Mouse (Mus musculus): ENCODE measurements around the gene Them5. TPM values are rescaled to one million over a fixed set of nuclear protein-coding genes. Genes with fewer than 3 reads are reported as not detected.
A peak's percentile ranks its signal among the peaks of the same experiment; 100 is the strongest.

The Them5 gene
- polyA plus RNA-seq (2015; fragmentation: Nextera tagmentation; extraction: Ambion mirVana) = not detected in 2 replicates

DNA sequence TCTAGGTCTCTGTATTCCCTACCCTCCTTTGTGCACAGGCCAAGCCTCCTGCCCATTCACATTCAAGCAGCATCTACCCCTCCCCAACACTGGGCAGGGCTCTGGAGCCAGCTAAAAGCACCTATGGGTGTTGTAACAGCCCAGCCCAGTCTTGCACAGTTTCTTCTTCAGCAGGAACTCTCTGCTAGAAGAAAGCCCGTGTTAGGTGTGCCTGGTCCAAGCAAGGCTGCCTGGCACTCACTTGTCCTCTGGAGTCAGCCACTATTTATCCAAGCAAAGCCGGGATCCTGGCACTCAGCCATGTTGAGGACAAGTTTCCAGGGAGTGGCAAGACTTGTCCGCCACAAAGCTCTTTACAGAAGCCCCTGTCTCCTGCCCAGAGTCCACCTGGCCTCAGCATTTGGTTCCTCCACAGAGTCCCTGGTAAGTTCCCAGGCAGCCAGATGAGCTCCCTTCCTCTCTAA is at the start of gene Them5:
Them5 (plus strand) TSS at position 141 of the 464 bp plus-strand sequence.
- Histone ChIP-seq H3K4me1 (replicated peaks) (no peaks in the 10 kb centered on the region), H3K27me3 (no peaks in the 10 kb centered on the region), H3K9me3 (replicated peaks) (no peaks in the 10 kb centered on the region), H3K27ac (no peak within 1 kb of the TSS), H3K36me3 (no peaks in the 10 kb centered on the region), H3K9ac (no peak within 1 kb of the TSS), H3K4me3 (replicated peaks) (no peak within 1 kb of the TSS), H3K4me2 (no peak within 1 kb of the TSS)
- ATAC-seq (ENCODE audit: low read depth) = no peak
- DNase-seq = no peak
- WGBS (ENCODE audit: insufficient replicate concordance) = 47% methylated on average over 3 of the region's 3 CpGs

DNA sequence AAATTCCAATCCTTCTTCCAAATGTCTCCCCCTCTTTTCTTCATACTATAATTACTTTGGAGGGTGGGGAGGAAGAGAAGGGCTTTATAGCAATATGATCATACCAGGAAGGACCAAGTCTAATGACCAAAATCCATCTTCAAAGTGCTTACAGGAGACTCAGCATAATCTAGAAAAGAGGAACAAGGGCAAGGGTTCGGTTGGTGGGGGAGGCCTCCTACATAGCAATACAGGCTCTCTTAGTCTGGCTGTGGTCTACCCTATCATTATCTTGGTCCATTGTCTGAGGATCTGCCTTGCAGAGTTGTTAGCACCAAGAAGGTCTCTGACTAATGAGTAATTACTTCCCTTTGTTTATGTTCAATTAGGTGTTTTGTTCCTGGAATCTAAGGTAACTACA is 36.4 kb upstream of the Them5 start:
- 37% methylated on average over 1 of the region's 1 CpGs for WGBS (ENCODE audit: insufficient replicate concordance)
- Histone ChIP-seq H3K27me3 (no peaks in the 10 kb centered on the region), H3K36me3 (no peaks in the 10 kb centered on the region), H3K4me3 (replicated peaks) (no peak overlapping the region), H3K9me3 (replicated peaks) (no peaks in the 10 kb centered on the region; the same call in 1 of the 2 replicates), H3K4me1 (replicated peaks) (peaks cover 6% of the 10 kb centered on the region), H3K27ac (no peak overlapping the region), H3K4me2 (no peak overlapping the region), H3K9ac (no peak overlapping the region)
- no peak for DNase-seq
- ATAC-seq (ENCODE audit: low read depth) = no peak

DNA sequence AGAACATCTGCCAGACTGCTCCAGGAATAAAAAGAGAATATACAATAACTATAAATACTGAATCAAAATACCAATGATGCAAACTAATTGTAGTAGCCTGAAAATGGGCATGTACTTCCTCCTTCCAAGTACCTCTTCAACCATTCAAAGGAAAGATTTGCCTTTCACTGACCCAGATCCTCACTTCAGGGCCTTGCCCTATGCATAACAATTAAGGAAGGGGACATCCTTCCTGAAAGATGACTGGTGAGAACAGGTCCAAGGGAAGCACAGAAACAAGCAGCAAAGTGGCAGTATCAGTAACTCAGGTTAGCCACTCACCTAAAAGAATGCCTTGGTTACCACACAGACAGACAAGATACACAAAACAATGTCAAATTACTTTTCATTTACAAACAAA is 34.9 kb upstream of the Them5 start:
- DNase-seq (no peak), ATAC-seq (ENCODE audit: low read depth) (no peak)
- Histone ChIP-seq H3K4me1 (replicated peaks) (peaks cover 19% of the 10 kb centered on the region), H3K36me3 (no peaks in the 10 kb centered on the region), H3K27ac (no peak overlapping the region), H3K27me3 (no peaks in the 10 kb centered on the region), H3K9me3 (replicated peaks) (no peaks in the 10 kb centered on the region; the same call in 1 of the 2 replicates), H3K4me2 (no peak overlapping the region), H3K4me3 (replicated peaks) (no peak overlapping the region), H3K9ac (no peak overlapping the region)

DNA sequence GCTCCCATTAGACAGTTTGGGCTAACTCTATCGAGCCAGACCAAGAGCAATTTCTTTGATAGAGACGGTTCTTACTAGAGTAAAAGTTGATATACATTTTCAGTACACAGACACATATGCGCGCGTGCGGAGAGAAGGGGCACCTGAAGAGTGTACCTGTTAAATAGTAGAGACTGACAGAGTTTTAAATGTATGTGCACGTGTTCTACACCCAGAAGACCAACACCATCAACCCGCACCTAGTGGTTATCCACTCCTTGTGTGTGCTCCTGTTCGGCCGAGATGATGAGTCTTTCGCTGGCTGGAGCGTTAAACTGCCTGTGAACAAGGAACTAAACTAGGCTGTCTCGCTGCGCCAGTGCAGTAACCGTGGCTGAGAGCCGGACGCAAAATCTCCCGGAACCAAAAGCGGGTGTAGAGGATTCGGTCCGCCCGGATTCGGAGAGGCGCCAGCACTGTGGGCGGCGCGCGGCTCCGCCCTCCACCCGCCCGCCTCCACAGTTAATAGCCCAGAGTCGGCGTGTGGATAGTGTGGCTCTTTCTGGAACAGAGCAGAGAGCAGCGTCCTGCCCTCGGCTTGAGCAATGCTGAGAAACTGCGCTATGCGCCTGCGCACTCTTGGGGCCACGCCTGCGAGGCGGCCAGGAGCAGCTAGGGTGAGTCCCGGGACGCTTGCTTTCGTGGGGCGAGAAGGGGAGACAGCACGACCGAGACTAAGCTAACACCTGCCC is 32.1 kb upstream of the Them5 start, which contains the start of gene Them4:
Them4 (plus strand) TSS at position 457 of the 731 bp plus-strand sequence.
- Histone ChIP-seq H3K9me3 (replicated peaks) (no peaks in the 10 kb centered on the region), H3K4me2 (peak within 1 kb of the TSS; percentile 79), H3K9ac (peak within 1 kb of the TSS; percentile 70), H3K4me3 (replicated peaks) (peak within 1 kb of the TSS; percentile 63), H3K27ac (peak within 1 kb of the TSS; percentile 53), H3K36me3 (no peaks in the 10 kb centered on the region), H3K4me1 (replicated peaks) (peaks cover 19% of the 10 kb centered on the region), H3K27me3 (no peaks in the 10 kb centered on the region)
- ATAC-seq (ENCODE audit: low read depth) = peak; percentile 100
- 2% methylated on average over 47 of the region's 47 CpGs for WGBS (ENCODE audit: insufficient replicate concordance)
- peak; percentile 83 for DNase-seq

DNA sequence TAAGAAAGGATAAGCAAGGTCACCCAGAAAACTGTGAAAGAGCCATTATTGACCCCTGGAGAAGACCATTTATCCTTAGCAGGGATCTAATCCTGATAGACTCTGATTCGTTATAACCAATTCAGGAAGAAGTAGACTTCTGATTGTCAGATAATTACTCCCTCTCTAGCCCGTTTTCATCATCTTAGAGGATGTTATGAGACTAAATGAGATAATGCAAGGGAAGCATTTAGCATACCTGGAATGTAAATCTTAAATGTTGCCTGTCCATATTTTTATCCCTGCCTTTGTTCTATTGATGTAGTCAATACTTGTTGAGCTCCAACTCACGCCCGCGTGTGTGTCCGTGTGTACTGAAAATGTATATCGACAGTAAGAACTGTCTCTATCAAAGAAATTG is 31.4 kb upstream of the Them5 start:
- H3K27ac ChIP-seq = peak overlapping the region; percentile 53
- H3K4me2 ChIP-seq = peak overlapping the region; percentile 79
- peak overlapping the region; percentile 63 for H3K4me3 ChIP-seq (replicated peaks)
- no peaks in the 10 kb centered on the region for H3K36me3 ChIP-seq
- peaks cover 19% of the 10 kb centered on the region for H3K4me1 ChIP-seq (replicated peaks)
- ATAC-seq (ENCODE audit: low read depth) (no peak), DNase-seq (no peak)
- WGBS (ENCODE audit: insufficient replicate concordance) = 39% methylated on average over 7 of the region's 7 CpGs
- H3K9me3 ChIP-seq (replicated peaks) = no peaks in the 10 kb centered on the region
- peak overlapping the region; percentile 70 for H3K9ac ChIP-seq
- H3K27me3 ChIP-seq = no peaks in the 10 kb centered on the region

DNA sequence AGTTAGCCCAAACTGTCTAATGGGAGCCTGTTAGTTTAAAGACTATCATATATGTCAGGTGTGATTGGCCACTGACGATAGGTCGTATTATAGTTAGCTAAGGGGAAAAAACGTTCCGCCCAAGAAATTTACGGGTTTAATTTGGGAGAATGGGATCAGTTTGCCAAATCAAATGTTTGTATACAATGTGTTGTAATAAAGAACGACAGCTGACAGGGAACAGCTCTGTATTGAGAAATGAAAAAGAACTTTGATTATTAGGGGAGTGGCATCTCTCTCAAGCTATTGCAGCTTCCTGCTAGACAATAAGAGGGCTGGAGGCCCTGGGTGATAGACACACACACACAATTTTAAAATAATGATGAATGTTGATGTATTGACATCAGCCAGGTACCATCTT is 31.0 kb upstream of the Them5 start:
- H3K4me2 ChIP-seq = peak overlapping the region; percentile 79
- no peaks in the 10 kb centered on the region for H3K36me3 ChIP-seq
- ATAC-seq (ENCODE audit: low read depth) (no peak), DNase-seq (no peak)
- H3K27me3 ChIP-seq = no peaks in the 10 kb centered on the region
- H3K4me1 ChIP-seq (replicated peaks) = peaks cover 19% of the 10 kb centered on the region
- H3K9ac ChIP-seq = 0 out of 2 replicates have a peak overlapping the region, but pooled peaks have one; percentile 70
- WGBS (ENCODE audit: insufficient replicate concordance) = 63% methylated on average over 6 of the region's 6 CpGs
- H3K9me3 ChIP-seq (replicated peaks) = no peaks in the 10 kb centered on the region
- H3K4me3 ChIP-seq (replicated peaks) = peak overlapping the region; percentile 63
- H3K27ac ChIP-seq = no peak overlapping the region

DNA sequence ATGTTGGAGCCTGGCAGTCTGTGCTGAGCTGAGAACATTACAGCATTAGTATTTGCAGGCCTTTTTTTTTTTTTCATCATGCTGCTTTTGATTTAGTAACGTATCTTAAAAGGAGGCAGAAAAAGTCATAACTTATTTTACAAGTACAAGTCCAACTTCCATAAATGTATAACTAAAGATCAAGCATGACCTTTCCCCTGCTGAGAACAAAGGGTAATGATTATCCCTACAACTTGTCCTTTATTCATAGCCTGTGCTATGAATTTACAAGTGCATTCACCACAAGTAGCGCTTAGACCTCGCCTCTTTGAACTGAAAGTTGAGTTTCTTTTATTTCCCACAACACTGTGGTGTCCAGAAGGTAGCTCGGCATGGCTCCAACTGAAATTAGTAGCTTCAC is 30.5 kb upstream of the Them5 start:
- no peak for DNase-seq
- H3K4me2 ChIP-seq = no peak overlapping the region; the same call in 1 of the 2 replicates
- no peaks in the 10 kb centered on the region for H3K27me3 ChIP-seq
- 70% methylated on average over 4 of the region's 4 CpGs for WGBS (ENCODE audit: insufficient replicate concordance)
- no peaks in the 10 kb centered on the region for H3K36me3 ChIP-seq
- no peak overlapping the region for H3K9ac ChIP-seq
- no peak for ATAC-seq (ENCODE audit: low read depth)
- H3K4me1 ChIP-seq (replicated peaks) = peaks cover 19% of the 10 kb centered on the region
- no peak overlapping the region for H3K4me3 ChIP-seq (replicated peaks)
- H3K9me3 ChIP-seq (replicated peaks) = no peaks in the 10 kb centered on the region
- H3K27ac ChIP-seq = no peak overlapping the region

DNA sequence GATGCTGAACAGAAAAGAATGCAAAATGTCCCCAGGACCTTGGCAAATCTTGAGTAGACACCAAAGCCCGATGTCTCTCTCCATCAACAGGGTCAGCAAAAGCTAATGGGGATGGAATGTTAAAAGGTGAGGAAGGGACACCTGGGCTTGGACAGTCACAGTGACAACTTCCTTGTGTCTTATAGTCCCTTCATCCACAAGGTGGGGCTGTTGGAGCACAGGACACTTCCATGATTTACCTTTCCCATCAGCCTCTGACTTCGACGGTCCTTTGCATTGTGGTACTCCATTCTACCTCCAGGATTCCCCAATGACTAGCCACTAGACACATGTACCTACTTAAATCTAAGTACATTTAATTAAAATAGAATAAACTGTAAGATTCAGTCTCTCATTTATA is 13.2 kb upstream of the Them5 start:
- Histone ChIP-seq H3K4me2 (no peak overlapping the region), H3K4me1 (replicated peaks) (no peaks in the 10 kb centered on the region), H3K36me3 (no peaks in the 10 kb centered on the region), H3K4me3 (replicated peaks) (no peak overlapping the region), H3K9ac (no peak overlapping the region), H3K27me3 (no peaks in the 10 kb centered on the region), H3K9me3 (replicated peaks) (no peaks in the 10 kb centered on the region), H3K27ac (no peak overlapping the region)
- 73% methylated on average over 3 of the region's 3 CpGs for WGBS (ENCODE audit: insufficient replicate concordance)
- ATAC-seq (ENCODE audit: low read depth) = no peak
- no peak for DNase-seq

DNA sequence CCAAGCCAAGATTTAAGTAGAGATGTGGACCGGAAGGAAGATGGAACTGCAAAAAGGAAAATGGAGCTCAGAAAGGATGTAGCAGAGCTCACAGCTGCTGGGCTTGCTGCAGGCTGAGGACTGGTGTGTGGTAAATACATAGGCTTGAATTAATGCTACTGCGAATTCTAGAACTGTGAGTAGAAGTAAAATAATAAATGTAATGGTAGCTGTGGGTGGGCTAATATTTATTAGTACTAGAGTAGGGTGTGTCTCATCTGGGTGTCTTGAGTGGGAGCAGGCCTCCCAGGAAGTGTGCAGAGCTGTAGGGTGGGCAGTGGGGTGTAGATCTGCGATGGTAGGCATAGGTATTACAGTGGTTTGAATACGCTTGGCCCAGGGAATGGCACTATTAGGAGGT is 7.5 kb upstream of the Them5 start:
- ATAC-seq (ENCODE audit: low read depth) (no peak), DNase-seq (no peak)
- Histone ChIP-seq H3K9ac (no peak overlapping the region), H3K27ac (no peak overlapping the region), H3K36me3 (no peaks in the 10 kb centered on the region), H3K27me3 (no peaks in the 10 kb centered on the region), H3K4me1 (replicated peaks) (no peaks in the 10 kb centered on the region), H3K4me3 (replicated peaks) (no peak overlapping the region), H3K4me2 (no peak overlapping the region), H3K9me3 (replicated peaks) (no peaks in the 10 kb centered on the region)
- 76% methylated on average over 4 of the region's 4 CpGs for WGBS (ENCODE audit: insufficient replicate concordance)

DNA sequence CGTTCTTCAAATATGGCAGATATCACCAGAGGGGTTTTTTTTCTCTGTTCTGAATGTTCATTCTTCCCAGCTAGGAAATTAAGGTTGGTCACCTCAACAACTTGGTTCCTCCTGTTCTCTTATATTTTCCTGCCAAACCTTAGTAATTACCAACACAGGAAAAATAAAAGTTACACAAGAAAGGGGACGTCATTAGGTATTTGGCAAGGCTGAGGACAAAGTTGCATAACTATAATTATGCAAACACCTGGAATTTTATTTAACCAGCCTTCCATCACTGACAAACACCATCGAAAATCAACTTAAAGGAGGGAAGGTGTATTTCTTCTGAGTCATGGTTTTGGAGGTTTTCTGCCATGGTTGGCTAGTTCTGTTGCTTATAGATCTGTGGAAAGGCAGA is 3.4 kb upstream of the Them5 start:
- Histone ChIP-seq H3K9me3 (replicated peaks) (no peaks in the 10 kb centered on the region), H3K9ac (no peak overlapping the region), H3K27ac (no peak overlapping the region), H3K4me2 (no peak overlapping the region), H3K36me3 (no peaks in the 10 kb centered on the region), H3K27me3 (no peaks in the 10 kb centered on the region), H3K4me1 (replicated peaks) (no peaks in the 10 kb centered on the region), H3K4me3 (replicated peaks) (no peak overlapping the region)
- 55% methylated on average over 3 of the region's 3 CpGs for WGBS (ENCODE audit: insufficient replicate concordance)
- no peak for DNase-seq
- ATAC-seq (ENCODE audit: low read depth) = no peak

DNA sequence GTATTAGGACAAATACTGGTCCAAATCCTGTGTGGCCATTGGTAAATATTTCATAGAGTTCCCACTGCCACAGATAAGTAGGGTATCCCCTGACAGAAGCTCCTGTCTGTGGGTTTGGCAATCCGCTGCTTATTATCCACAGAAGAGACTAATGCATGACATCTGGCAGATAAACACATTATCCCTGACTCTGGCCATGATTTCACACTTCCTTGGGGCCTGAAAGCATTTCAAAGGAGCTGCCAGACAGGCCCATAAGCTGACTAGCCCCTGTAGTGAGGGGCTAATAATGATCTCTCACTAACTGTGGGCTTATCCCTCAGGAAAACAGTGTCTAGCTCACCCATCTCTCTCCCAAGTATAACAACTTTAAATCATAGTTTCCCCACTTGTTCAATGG is 653 bp downstream of the Them5 start:
- Histone ChIP-seq H3K4me1 (replicated peaks) (no peaks in the 10 kb centered on the region), H3K9me3 (replicated peaks) (no peaks in the 10 kb centered on the region), H3K27ac (no peak overlapping the region), H3K27me3 (no peaks in the 10 kb centered on the region), H3K4me3 (replicated peaks) (no peak overlapping the region), H3K36me3 (no peaks in the 10 kb centered on the region), H3K9ac (no peak overlapping the region), H3K4me2 (no peak overlapping the region)
- ATAC-seq (ENCODE audit: low read depth) (no peak), DNase-seq (no peak)
- 46% methylated on average over 1 of the region's 1 CpGs for WGBS (ENCODE audit: insufficient replicate concordance)

DNA sequence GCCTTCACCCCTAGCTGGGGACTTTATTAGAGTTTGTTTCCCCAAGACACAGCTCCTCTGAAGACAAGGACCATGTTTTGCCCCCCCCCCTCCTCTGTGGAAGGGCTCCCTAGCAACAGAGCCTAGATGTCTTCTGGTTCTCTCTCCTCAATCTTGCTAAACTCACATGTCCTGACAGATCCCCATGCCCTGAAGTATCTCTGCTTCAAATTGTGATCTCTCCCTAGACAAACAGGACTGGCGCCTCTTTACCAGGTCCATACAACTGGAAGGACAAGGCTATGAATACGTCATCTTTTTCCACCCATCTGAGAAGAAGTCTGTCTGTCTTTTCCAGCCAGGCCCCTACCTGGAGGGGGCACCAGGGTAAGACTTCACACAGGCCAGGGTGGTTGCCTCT is 2.3 kb downstream of the Them5 start:
- ATAC-seq (ENCODE audit: low read depth) = no peak
- WGBS (ENCODE audit: insufficient replicate concordance) = 59% methylated on average over 2 of the region's 2 CpGs

More for the DNA sequence above, 2.3 kb downstream of the Them5 start:
- no peaks in the 10 kb centered on the region for H3K4me1 ChIP-seq (replicated peaks)
- no peak for DNase-seq
- no peak overlapping the region for H3K4me2 ChIP-seq
- no peak overlapping the region for H3K27ac ChIP-seq
- no peaks in the 10 kb centered on the region for H3K27me3 ChIP-seq
- no peak overlapping the region for H3K4me3 ChIP-seq (replicated peaks)
- H3K9ac ChIP-seq = no peak overlapping the region
- no peaks in the 10 kb centered on the region for H3K9me3 ChIP-seq (replicated peaks)
- H3K36me3 ChIP-seq = no peaks in the 10 kb centered on the region
